Mouse (Mus musculus): ENCODE measurements at regions not wholly inside any gene's neighbourhood (a gene's known extent, or its start where the extent isn't known, plus 50 kb on each side); places are given as distances from the start of the nearest gene placed in this dataset.
"Not testable (repeated sequence)": the region's sequence is repeated elsewhere in the genome, so short reads cannot be mapped to it uniquely, and the experiment has no call there.

GRCm38 (mm10) chr17:60268846-60269245 is 1255.7 kb upstream of the Nudt12 start:
- DNase-seq: no peak

GRCm38 (mm10) chr17:60267247-60268216 is 1254.4 kb upstream of the Nudt12 start:
- DNase-seq: no peak

GRCm38 (mm10) chr17:60255338-60255737 is 1242.2 kb upstream of the Nudt12 start:
- DNase-seq: not testable (repeated sequence)

- DNase-seq: no peak
These were observed 1236.8 kb upstream of the Nudt12 start for GRCm38 (mm10) chr17:60249923-60250322.

GRCm38 (mm10) chr17:60234519-60234918 is 1221.3 kb upstream of the Nudt12 start:
- DNase-seq: no peak

- DNase-seq: no peak
These were observed 1183.8 kb upstream of the Nudt12 start for GRCm38 (mm10) chr17:60197004-60197403.

GRCm38 (mm10) chr17:60181241-60181640 is 1168.1 kb upstream of the Nudt12 start:
- DNase-seq: no peak

GRCm38 (mm10) chr17:60180646-60181045 is 1167.5 kb upstream of the Nudt12 start:
- peak; percentile 77 to 82 for DNase-seq

GRCm38 (mm10) chr17:60165592-60165991 is 1152.4 kb upstream of the Nudt12 start:
- DNase-seq: no peak

- DNase-seq: no peak
These were observed 1117.4 kb upstream of the Nudt12 start for GRCm38 (mm10) chr17:60130589-60130988.

- no peak for DNase-seq
These were observed 1085.6 kb upstream of the Nudt12 start for GRCm38 (mm10) chr17:60098763-60099162.

Measured in cerebellum, postnatal 36 days (tissue).